Mouse (Mus musculus): ENCODE data around the gene Gimap4. TPM values are rescaled to one million over a fixed set of nuclear protein-coding genes. Genes with fewer than 3 reads are reported as not detected.

Gene Gimap4
- polyA plus RNA-seq, 1 experiment = 64.0 TPM

DNA sequence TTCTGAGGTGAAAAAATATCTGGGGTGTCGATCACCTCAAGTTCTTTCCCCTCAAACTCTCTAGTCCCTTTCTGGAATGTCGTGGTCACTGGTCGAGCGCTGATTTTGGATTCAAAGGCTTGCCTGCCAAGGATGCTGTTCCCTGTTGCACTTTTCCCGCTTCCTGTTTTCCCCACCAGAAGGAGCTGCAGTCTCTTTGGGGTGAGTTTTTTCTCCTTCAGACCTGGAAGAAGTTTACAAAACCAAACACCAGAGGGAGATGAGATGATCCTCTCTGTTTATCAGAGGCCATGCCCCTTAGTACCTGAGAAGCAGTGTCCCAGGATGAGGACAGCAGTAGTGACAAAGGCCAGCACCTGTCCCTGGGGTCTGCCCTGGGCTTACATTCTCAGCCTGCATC lies 18.3 kb downstream of the Gimap4 start:
- Histone ChIP-seq H3K4me3 (ENCODE audit: control insufficient read depth, insufficient read depth, low read length) (no peak overlapping the region), H3K4me1 (replicated peaks; ENCODE audit: control insufficient read depth, insufficient read depth, low read length) (peaks cover 44% of the 10 kb centered on the region), H3K36me3 (ENCODE audit: control insufficient read depth, insufficient read depth, low read length) (peaks cover 44% of the 10 kb centered on the region), H3K27me3 (ENCODE audit: control insufficient read depth, insufficient read depth, low read length) (no peaks in the 10 kb centered on the region), H3K27ac (ENCODE audit: control insufficient read depth, insufficient read depth, low read length) (peak overlapping the region; percentile 24; the same call in 1 of the 2 replicates)
- TF ChIP-seq CTCF (IDR thresholded peaks at IDR 0.05; ENCODE audit: borderline replicate concordance, control insufficient read depth, extremely low read depth, insufficient read depth, low read length, poor library complexity) (no peak), POLR2A (IDR thresholded peaks at IDR 0.05; ENCODE audit: control insufficient read depth, extremely low read depth, insufficient read depth, low read length, poor library complexity) (no peak)
- no peak for DNase-seq
- WGBS = 87% methylated on average over 5 of the region's 5 CpGs

DNA sequence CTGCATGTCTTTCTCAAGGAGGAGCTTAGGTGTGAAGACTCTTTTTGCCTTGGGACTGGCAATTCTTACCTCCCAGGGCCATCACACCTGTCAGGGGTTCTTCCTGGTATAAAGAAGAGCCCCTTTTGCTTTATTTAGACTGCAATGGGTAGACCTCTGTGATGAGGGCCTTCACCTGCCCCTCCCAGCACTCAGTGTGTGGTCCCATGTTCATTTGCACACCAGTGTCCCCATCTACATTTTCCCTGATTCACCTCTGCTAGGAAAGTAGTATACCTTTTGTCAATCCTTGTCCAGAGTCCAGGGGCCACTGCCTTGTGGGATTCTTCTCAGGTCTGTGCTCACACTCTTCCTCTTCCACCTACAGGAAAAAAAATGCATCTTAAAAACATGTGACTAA lies 19.8 kb downstream of the Gimap4 start:
- Histone ChIP-seq H3K36me3 (ENCODE audit: control insufficient read depth, insufficient read depth, low read length) (peaks cover 44% of the 10 kb centered on the region), H3K27ac (ENCODE audit: control insufficient read depth, insufficient read depth, low read length) (no peak overlapping the region), H3K27me3 (ENCODE audit: control insufficient read depth, insufficient read depth, low read length) (no peaks in the 10 kb centered on the region), H3K4me1 (replicated peaks; ENCODE audit: control insufficient read depth, insufficient read depth, low read length) (peaks cover 40% of the 10 kb centered on the region), H3K4me3 (ENCODE audit: control insufficient read depth, insufficient read depth, low read length) (no peak overlapping the region)
- no peak for TF ChIP-seq CTCF (IDR thresholded peaks at IDR 0.05; ENCODE audit: borderline replicate concordance, control insufficient read depth, extremely low read depth, insufficient read depth, low read length, poor library complexity)
- no peak for TF ChIP-seq POLR2A (IDR thresholded peaks at IDR 0.05; ENCODE audit: control insufficient read depth, extremely low read depth, insufficient read depth, low read length, poor library complexity)
- no peak for DNase-seq

DNA sequence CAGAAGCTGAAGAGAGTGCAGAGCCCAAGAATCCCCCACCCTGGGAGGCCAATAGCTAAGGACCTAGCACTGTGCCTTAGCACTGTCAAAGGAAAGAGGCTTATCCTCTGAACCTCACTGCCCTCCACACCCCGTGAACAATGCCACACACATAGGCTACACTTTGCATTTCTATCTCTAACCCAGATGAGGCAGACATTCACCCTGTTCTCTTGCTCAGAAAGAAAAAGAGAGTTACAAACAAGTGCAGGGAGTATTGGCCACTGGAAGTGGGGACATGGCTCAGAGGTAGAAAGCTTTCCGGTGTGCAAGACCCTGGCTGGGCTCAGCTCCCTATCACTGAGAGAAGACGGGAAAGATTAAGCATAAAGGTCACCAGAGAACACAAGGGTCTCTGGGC lies 21.8 kb downstream of the Gimap4 start:
- Histone ChIP-seq H3K4me1 (replicated peaks; ENCODE audit: control insufficient read depth, insufficient read depth, low read length) (peaks cover 33% of the 10 kb centered on the region), H3K4me3 (ENCODE audit: control insufficient read depth, insufficient read depth, low read length) (peak overlapping the region; percentile 52), H3K27ac (ENCODE audit: control insufficient read depth, insufficient read depth, low read length) (peak overlapping the region; percentile 82), H3K36me3 (ENCODE audit: control insufficient read depth, insufficient read depth, low read length) (peaks cover 43% of the 10 kb centered on the region), H3K27me3 (ENCODE audit: control insufficient read depth, insufficient read depth, low read length) (no peaks in the 10 kb centered on the region)
- 24% methylated on average over 3 of the region's 3 CpGs for WGBS
- no peak for DNase-seq
- no peak for TF ChIP-seq CTCF (IDR thresholded peaks at IDR 0.05; ENCODE audit: borderline replicate concordance, control insufficient read depth, extremely low read depth, insufficient read depth, low read length, poor library complexity)
- no peak for TF ChIP-seq POLR2A (IDR thresholded peaks at IDR 0.05; ENCODE audit: control insufficient read depth, extremely low read depth, insufficient read depth, low read length, poor library complexity)

DNA sequence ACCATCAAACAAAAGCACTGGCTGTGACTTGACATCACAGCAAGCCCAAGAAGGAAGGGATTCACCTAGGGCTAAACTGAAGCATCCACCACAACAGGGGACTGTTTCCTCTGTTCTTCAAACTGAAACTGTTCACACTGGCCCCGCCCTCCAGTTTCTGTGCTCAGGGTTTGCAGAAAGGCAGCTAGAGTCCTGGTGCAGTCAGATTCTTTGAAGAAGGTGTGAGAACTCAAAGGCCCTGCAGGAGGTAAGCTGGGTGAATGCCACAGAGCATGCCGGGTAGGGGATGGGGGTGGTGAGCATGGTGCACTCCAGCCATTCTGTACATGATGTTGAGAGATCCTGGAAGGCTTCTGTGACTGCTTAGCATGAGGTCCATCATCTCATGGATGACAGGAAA lies 34.1 kb downstream of the Gimap4 start, which contains the start of the genes Gm28053 and Gimap7:
Gene Gm28053 (plus strand): TSS at position 153 of the 400 bp plus-strand sequence.
Gene Gimap7 (plus strand): TSS at position 167 of the 400 bp plus-strand sequence.
- Histone ChIP-seq H3K27me3 (ENCODE audit: control insufficient read depth, insufficient read depth, low read length) (no peaks in the 10 kb centered on the region), H3K4me3 (ENCODE audit: control insufficient read depth, insufficient read depth, low read length) (peak within 1 kb of the TSS; percentile 10; the same call in 1 of the 2 replicates), H3K4me1 (replicated peaks; ENCODE audit: control insufficient read depth, insufficient read depth, low read length) (peaks cover 31% of the 10 kb centered on the region), H3K27ac (ENCODE audit: control insufficient read depth, insufficient read depth, low read length) (peak within 1 kb of the TSS; percentile 92), H3K36me3 (ENCODE audit: control insufficient read depth, insufficient read depth, low read length) (no peaks in the 10 kb centered on the region)
- DNase-seq = peak; percentile 81
- WGBS = 3% methylated on average over 2 of the region's 2 CpGs
- TF ChIP-seq CTCF (IDR thresholded peaks at IDR 0.05; ENCODE audit: borderline replicate concordance, control insufficient read depth, extremely low read depth, insufficient read depth, low read length, poor library complexity) = no peak
- TF ChIP-seq POLR2A (IDR thresholded peaks at IDR 0.05; ENCODE audit: control insufficient read depth, extremely low read depth, insufficient read depth, low read length, poor library complexity) = no peak

DNA sequence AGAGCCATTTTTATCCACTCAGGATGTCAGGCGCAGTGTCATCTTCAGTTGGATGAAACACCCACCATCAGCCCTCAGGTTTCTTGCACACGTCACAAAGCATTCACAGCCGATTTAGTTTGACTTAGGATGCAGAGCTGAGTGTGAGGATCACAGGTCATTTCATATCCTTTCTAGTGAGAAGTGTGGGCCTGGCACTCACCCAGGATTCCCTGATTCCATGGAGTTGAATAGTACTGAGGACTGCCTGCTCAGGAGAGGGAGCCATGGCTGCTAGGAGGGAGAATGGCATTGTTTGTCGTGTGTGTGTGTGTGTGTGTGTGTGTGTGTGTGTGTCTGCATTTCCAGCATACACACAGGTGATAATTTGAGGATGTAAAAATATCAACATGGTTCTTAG lies 36.0 kb downstream of the Gimap4 start:
- H3K36me3 ChIP-seq (ENCODE audit: control insufficient read depth, insufficient read depth, low read length) = no peaks in the 10 kb centered on the region
- TF ChIP-seq POLR2A (IDR thresholded peaks at IDR 0.05; ENCODE audit: control insufficient read depth, extremely low read depth, insufficient read depth, low read length, poor library complexity) (no peak), CTCF (IDR thresholded peaks at IDR 0.05; ENCODE audit: borderline replicate concordance, control insufficient read depth, extremely low read depth, insufficient read depth, low read length, poor library complexity) (no peak)
- no peaks in the 10 kb centered on the region for H3K27me3 ChIP-seq (ENCODE audit: control insufficient read depth, insufficient read depth, low read length)
- H3K27ac ChIP-seq (ENCODE audit: control insufficient read depth, insufficient read depth, low read length) = no peak overlapping the region
- H3K4me3 ChIP-seq (ENCODE audit: control insufficient read depth, insufficient read depth, low read length) = no peak overlapping the region
- no peak for DNase-seq
- peaks cover 40% of the 10 kb centered on the region for H3K4me1 ChIP-seq (replicated peaks; ENCODE audit: control insufficient read depth, insufficient read depth, low read length)
- WGBS = 85% methylated on average over 4 of the region's 4 CpGs

DNA sequence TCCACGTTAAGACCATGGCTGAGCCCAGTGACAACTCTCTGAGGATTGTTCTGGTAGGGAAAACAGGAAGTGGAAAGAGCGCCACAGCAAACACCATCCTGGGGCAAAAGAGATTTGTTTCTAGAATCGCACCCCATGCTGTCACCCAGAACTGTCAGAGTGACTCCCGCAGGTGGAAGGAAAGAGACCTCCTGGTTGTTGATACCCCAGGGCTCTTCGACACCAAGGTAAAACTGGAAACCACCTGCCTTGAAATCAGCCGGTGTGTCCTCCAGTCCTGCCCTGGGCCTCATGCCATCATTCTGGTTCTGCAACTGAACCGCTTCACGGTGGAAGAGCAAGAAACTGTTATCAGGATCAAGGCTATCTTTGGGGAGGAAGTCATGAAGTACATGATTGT lies 39.1 kb downstream of the Gimap4 start:
- TF ChIP-seq CTCF (IDR thresholded peaks at IDR 0.05; ENCODE audit: borderline replicate concordance, control insufficient read depth, extremely low read depth, insufficient read depth, low read length, poor library complexity) (no peak), POLR2A (IDR thresholded peaks at IDR 0.05; ENCODE audit: control insufficient read depth, extremely low read depth, insufficient read depth, low read length, poor library complexity) (no peak)
- Histone ChIP-seq H3K36me3 (ENCODE audit: control insufficient read depth, insufficient read depth, low read length) (no peaks in the 10 kb centered on the region), H3K4me1 (replicated peaks; ENCODE audit: control insufficient read depth, insufficient read depth, low read length) (peaks cover 46% of the 10 kb centered on the region), H3K27me3 (ENCODE audit: control insufficient read depth, insufficient read depth, low read length) (no peaks in the 10 kb centered on the region), H3K27ac (ENCODE audit: control insufficient read depth, insufficient read depth, low read length) (peak overlapping the region; percentile 73), H3K4me3 (ENCODE audit: control insufficient read depth, insufficient read depth, low read length) (no peak overlapping the region)
- DNase-seq = no peak
- WGBS = 50% methylated on average over 8 of the region's 8 CpGs

DNA sequence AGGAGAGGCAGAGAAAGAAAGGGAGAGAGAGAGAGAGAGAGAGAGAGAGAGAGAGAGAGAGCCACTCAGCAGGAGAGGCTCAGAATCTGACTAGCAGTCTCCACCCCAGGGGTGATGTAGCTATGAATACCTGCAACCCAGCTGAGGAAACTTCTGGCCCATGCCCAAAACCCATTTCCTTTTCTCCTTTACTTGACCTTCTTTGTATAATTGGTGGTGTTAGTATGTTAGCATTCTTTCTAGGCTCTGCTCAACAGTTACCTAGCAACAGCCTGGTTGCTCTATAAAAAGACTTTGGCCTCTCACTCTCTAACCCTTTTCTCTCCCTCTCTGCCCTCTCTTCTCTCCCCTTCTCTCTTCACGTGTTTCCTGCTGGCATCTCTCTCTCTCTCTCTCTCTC lies 41.1 kb downstream of the Gimap4 start:
- Histone ChIP-seq H3K36me3 (ENCODE audit: control insufficient read depth, insufficient read depth, low read length) (no peaks in the 10 kb centered on the region), H3K27ac (ENCODE audit: control insufficient read depth, insufficient read depth, low read length) (no peak overlapping the region; the same call in 1 of the 2 replicates), H3K27me3 (ENCODE audit: control insufficient read depth, insufficient read depth, low read length) (no peaks in the 10 kb centered on the region), H3K4me1 (replicated peaks; ENCODE audit: control insufficient read depth, insufficient read depth, low read length) (peaks cover 31% of the 10 kb centered on the region), H3K4me3 (ENCODE audit: control insufficient read depth, insufficient read depth, low read length) (no peak overlapping the region)
- TF ChIP-seq CTCF (IDR thresholded peaks at IDR 0.05; ENCODE audit: borderline replicate concordance, control insufficient read depth, extremely low read depth, insufficient read depth, low read length, poor library complexity) (no peak), POLR2A (IDR thresholded peaks at IDR 0.05; ENCODE audit: control insufficient read depth, extremely low read depth, insufficient read depth, low read length, poor library complexity) (no peak)
- DNase-seq = no peak
- 0% methylated on average over 1 of the region's 1 CpGs for WGBS

Data from thymus, adult 2 months (tissue).